Mouse (Mus musculus) neural tube, embryonic 11.5 days (tissue): ENCODE measurements around the gene Selenow. TPM values are rescaled to one million over a fixed set of nuclear protein-coding genes. Genes with fewer than 3 reads are reported as not detected.
A peak's percentile ranks its signal among the peaks of the same experiment; 100 is the strongest.

Source experiments
- ATAC-seq: fragments of 200-750 bp; cut with Nextera tagmentation; 2 replicates; pipeline ENCODE4 v1.8.0; 2017; ENCODE audit warnings: moderate number of reproducible peaks, mild to moderate bottlenecking, moderate TSS enrichment, moderate library complexity; ENCODE audit not compliant: insufficient read depth, low FRiP score, low TSS enrichment
- DNase-seq: peaks from one replicate; pipeline ENCODE4 v3.0.0-alpha.2; 2015; ENCODE audit warnings: low spot score
- H3K27ac ChIP-seq: fragments of 300-500 bp; sonication (generic); 2 replicates; pipeline ENCODE4 v1.5.1; 2014; ENCODE audit warnings: low read depth, mild to moderate bottlenecking, low read length
- H3K27me3 ChIP-seq: fragments of 300-500 bp; sonication (generic); 2 replicates; pipeline ENCODE4 v1.6.1; 2014; ENCODE audit warnings: mild to moderate bottlenecking, low read length, mixed read lengths; ENCODE audit not compliant: control insufficient read depth, insufficient read depth
- H3K36me3 ChIP-seq: fragments of 300-500 bp; sonication (generic); 2 replicates; pipeline ENCODE4 v1.6.1; 2014; ENCODE audit warnings: mild to moderate bottlenecking, low read length, moderate library complexity, mixed read lengths; ENCODE audit not compliant: control insufficient read depth, insufficient read depth
- H3K4me1 ChIP-seq: fragments of 300-500 bp; sonication (generic); 2 replicates; pipeline ENCODE4 v1.6.1; 2014; ENCODE audit warnings: low read length, mixed read lengths; ENCODE audit not compliant: control insufficient read depth, insufficient read depth
- H3K4me2 ChIP-seq: fragments of 300-500 bp; sonication (generic); 2 replicates; pipeline ENCODE4 v1.6.1; 2014; ENCODE audit warnings: low read depth, mild to moderate bottlenecking, moderate library complexity
- H3K4me3 ChIP-seq: fragments of 300-500 bp; sonication (generic); 2 replicates; pipeline ENCODE4 v1.5.1; 2014; ENCODE audit warnings: low read depth, low read length
- H3K9ac ChIP-seq: fragments of 300-500 bp; sonication (generic); 2 replicates; pipeline ENCODE4 v1.6.1; 2014; ENCODE audit warnings: mild to moderate bottlenecking, low read length
- H3K9me3 ChIP-seq: fragments of 300-500 bp; sonication (generic); 2 replicates; pipeline ENCODE4 v1.6.1; 2016; ENCODE audit warnings: low read length; ENCODE audit not compliant: control insufficient read depth
- WGBS: fragments of 180-500 bp; shearing (Covaris S2); extraction: QIAGEN DNeasy Blood & Tissue Kit; methylation state at CpG from one replicate; pipeline ENCODE4 v1.1.7; 2014; 5-methylcytosine and 5-hydroxymethylcytosine counted together
- polyA plus RNA-seq: library from polyadenylated mRNA; unstranded; fragments of >200 nt; fragmentation: Nextera tagmentation; extraction: Ambion mirVana; gene quantifications from 2 replicates; pipeline ENCODE4 v1.2.1, GENCODE M21; 2014

Gene Selenow
- polyA plus RNA-seq, 1 experiment from 2014 or later = 923 TPM

DNA sequence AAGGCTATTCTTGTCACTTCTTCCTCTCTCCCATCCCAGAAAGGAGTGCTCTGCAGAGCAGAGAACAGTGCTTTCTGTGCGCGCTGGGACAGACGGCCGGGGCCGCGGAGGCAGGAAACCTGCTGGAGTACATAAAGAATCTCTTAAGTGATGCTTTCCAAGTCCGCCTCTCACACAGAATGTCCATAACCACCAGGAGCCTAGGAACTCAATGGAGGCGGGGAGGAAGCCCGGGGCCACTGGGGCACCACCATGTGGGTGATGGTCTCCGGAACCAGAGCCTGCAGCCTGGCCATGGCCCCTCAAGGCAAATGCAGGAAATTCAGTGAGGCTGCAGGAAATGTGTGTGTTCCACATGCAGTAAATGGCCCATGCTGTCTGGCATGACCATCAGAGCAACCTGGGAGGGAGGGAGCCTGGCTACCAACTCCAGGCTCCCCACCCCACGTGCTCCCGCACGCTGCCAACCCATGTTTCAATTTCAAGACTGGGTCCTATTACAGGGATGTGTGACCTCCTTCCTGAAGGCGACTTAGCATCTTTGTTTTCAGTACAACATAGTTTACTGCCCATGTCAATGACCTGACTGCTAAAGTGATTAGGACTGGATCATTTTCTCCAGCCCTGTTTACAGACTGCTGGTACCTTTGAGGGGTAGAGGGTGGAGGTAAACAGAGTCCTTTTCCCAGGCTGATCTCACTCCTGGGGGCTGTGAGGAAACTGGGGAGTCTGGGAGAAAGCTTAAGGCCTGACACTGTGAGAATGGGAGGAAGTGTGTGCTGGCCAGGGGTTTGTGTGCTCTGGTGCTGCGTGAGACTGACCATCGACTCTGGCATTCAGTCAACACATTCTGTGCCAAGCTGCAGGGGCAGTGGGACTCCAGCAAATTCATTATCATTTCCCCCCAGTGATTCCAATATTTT is 11.5 kb upstream of the Selenow start:
- H3K9me3 ChIP-seq = no peaks in the 10 kb centered on the region
- H3K4me1 ChIP-seq = no peaks in the 10 kb centered on the region
- WGBS = 49% methylated on average over 16 of the region's 16 CpGs
- H3K36me3 ChIP-seq = peaks cover 17% of the 10 kb centered on the region
- no peak overlapping the region for H3K27ac ChIP-seq
- H3K4me2 ChIP-seq = no peak overlapping the region
- H3K4me3 ChIP-seq = no peak overlapping the region
- no peaks in the 10 kb centered on the region for H3K27me3 ChIP-seq
- ATAC-seq (no peak), DNase-seq (no peak)
- no peak overlapping the region for H3K9ac ChIP-seq

DNA sequence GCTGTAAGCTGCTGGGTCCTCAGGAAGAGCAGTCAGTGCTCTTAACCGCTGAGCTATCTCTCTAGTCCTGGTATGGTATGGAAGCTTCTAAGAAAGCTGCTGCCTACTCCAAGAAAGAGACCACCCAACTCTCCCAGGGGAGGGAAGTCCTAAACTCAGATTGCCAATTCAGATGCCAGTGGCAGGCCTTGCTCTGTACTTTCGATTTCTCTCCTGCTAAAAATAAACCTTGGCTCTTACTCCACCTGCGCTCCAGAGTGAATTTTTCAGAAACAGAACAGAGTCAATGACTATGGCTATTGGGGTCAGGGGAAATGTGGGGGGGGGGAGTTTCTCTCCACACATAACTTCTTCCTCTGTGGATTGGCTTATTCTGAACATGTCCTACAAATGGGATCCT is 9.4 kb upstream of the Selenow start:
- H3K27ac ChIP-seq = no peak overlapping the region
- ATAC-seq (no peak), DNase-seq (no peak)
- no peak overlapping the region for H3K4me2 ChIP-seq
- H3K4me1 ChIP-seq = no peaks in the 10 kb centered on the region
- WGBS = 84% methylated on average over 3 of the region's 3 CpGs
- no peaks in the 10 kb centered on the region; the same call in none of the 2 replicates for H3K36me3 ChIP-seq
- H3K27me3 ChIP-seq = no peaks in the 10 kb centered on the region
- no peaks in the 10 kb centered on the region for H3K9me3 ChIP-seq
- H3K9ac ChIP-seq = no peak overlapping the region
- H3K4me3 ChIP-seq = no peak overlapping the region

DNA sequence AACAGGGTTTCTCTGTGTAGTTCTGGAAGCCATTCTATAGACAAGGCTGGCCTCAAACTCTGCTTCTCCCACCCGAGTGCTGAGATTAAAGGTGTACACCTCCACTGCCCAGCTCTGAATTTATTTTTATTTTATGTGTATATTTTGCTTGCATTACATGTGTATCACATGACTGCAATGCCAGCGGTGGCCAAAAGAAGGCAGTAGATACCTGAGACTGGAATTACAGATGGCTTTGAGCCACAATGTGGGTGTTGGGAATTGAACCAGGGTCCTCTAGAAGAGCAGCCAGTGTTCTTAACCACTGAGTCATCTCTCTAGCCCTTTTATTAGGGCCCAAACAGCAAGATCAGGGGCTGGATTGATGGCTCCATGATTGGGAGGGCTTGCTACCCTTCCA is 8.3 kb upstream of the Selenow start:
- WGBS = 57% methylated on average over 2 of the region's 2 CpGs
- H3K27ac ChIP-seq = no peak overlapping the region
- H3K36me3 ChIP-seq = no peaks in the 10 kb centered on the region; the same call in 1 of the 2 replicates

DNA sequence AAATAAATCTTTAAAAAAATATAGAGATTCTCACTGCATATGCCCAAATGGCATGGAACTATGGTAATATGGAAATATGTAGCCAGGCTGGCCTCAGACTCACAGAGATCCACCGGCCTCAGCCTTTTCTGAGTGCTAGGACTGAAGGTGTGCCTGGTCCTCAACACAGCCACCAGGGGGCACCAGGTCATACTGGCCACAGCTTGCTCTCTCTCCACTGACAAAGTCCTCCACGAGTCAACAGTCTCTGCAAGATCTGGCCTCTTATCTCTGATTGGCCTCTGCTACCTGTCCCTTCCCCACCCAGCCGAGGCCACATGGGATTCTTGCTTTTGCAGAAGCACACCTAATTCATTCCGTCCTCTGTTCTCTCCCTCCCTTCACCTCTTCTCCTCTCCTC is 7.7 kb upstream of the Selenow start:
- Histone ChIP-seq H3K4me3 (no peak overlapping the region), H3K27ac (no peak overlapping the region), H3K9me3 (no peaks in the 10 kb centered on the region), H3K9ac (no peak overlapping the region), H3K36me3 (no peaks in the 10 kb centered on the region; the same call in 1 of the 2 replicates), H3K27me3 (no peaks in the 10 kb centered on the region), H3K4me1 (no peaks in the 10 kb centered on the region), H3K4me2 (no peak overlapping the region)
- WGBS = 38% methylated on average over 4 of the region's 4 CpGs
- DNase-seq (peak; percentile 39), ATAC-seq (no peak)

More for the DNA sequence above, 8.3 kb upstream of the Selenow start:
- Histone ChIP-seq H3K4me3 (no peak overlapping the region), H3K27me3 (no peaks in the 10 kb centered on the region), H3K4me1 (no peaks in the 10 kb centered on the region), H3K9me3 (no peaks in the 10 kb centered on the region), H3K9ac (no peak overlapping the region), H3K4me2 (no peak overlapping the region)
- ATAC-seq = no peak
- DNase-seq = no peak

DNA sequence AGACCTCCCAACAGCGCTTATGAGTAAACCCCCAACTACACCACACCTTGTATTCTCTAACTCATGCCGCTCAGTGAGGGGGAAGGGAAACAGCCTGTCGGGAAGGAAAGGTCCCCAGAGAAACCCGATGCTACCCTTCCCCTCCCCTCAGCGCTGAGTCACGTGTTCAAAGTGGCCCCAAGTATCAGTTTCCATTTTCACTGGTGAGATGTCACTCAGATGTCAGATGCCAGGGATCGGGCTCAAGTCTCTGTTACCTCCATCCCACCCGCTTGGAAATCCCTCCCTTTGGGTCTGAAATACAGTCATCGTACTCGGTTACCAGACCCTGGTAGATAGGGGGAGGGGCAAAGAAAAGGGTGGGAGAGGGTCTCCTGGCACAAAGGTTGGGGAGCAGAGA is 406 bp downstream of the Selenow start:
- ATAC-seq (peak; percentile 66), DNase-seq (peak; percentile 66)
- peak overlapping the region; percentile 53; the same call in 1 of the 2 replicates for H3K27ac ChIP-seq
- H3K9me3 ChIP-seq = no peaks in the 10 kb centered on the region
- H3K4me1 ChIP-seq = peaks cover 17% of the 10 kb centered on the region
- H3K27me3 ChIP-seq = no peaks in the 10 kb centered on the region
- H3K9ac ChIP-seq = peak overlapping the region; percentile 79
- WGBS = under 1% methylated on average over 10 of the region's 10 CpGs
- peak overlapping the region; percentile 81 for H3K4me2 ChIP-seq
- peak overlapping the region; percentile 55 for H3K4me3 ChIP-seq
- H3K36me3 ChIP-seq = peaks cover 13% of the 10 kb centered on the region

DNA sequence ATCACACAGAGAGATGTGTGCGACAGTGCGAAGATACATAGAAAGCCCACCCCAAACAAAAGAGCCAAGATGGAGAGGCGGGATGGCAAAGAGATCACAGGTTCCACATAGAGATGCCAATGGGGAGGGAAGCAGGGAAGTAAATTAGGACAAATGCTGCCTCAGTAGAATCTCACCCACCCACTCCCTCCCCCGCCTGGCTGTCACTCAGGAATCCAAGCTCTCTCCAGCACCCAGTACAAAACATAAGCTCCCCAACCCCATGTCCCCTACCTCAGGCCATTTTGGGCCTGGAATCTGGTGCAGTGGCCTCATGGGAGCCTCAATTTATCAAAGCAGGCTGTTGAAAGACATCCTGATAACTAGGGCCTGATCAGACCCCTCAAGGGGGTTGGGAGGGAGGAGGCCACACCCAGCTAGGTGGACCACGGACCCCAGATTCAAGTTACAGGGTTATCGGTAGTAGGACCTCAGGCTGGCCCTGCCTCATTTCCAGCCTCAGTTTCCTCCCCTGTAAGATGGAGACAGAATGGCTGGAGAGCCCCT is 1.5 kb downstream of the Selenow start:
- 94% methylated on average over 6 of the region's 6 CpGs for WGBS
- Histone ChIP-seq H3K36me3 (peaks cover 13% of the 10 kb centered on the region), H3K4me2 (peak overlapping the region; percentile 81), H3K4me3 (peak overlapping the region; percentile 55), H3K4me1 (peaks cover 17% of the 10 kb centered on the region), H3K9ac (no peak overlapping the region), H3K9me3 (no peaks in the 10 kb centered on the region), H3K27me3 (no peaks in the 10 kb centered on the region), H3K27ac (no peak overlapping the region)
- ATAC-seq (no peak), DNase-seq (no peak)

DNA sequence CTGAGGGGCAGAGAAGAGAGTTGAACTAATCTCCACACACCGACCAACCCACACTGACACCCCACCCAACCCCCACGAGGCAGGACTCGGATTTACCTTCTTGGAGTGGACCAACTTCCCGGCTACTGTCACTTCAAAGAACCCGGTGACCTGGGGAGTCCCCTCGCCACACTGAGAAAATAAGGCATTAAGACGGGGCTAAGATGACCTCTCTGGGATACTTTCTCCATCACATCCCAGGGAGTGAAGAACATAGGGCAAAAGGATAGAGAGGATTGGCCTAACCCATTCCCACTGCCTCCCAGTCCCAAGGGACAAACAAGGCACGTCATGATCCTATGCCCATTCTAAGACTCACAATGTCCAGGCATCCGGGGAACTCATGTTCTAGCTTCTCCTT is 2.3 kb downstream of the Selenow start:
- Histone ChIP-seq H3K9me3 (no peaks in the 10 kb centered on the region), H3K4me1 (peaks cover 17% of the 10 kb centered on the region), H3K27me3 (no peaks in the 10 kb centered on the region), H3K36me3 (peaks cover 13% of the 10 kb centered on the region), H3K4me3 (no peak overlapping the region), H3K4me2 (peak overlapping the region; percentile 81), H3K9ac (no peak overlapping the region), H3K27ac (no peak overlapping the region)
- ATAC-seq (no peak), DNase-seq (no peak)
- WGBS = 94% methylated on average over 9 of the region's 9 CpGs

DNA sequence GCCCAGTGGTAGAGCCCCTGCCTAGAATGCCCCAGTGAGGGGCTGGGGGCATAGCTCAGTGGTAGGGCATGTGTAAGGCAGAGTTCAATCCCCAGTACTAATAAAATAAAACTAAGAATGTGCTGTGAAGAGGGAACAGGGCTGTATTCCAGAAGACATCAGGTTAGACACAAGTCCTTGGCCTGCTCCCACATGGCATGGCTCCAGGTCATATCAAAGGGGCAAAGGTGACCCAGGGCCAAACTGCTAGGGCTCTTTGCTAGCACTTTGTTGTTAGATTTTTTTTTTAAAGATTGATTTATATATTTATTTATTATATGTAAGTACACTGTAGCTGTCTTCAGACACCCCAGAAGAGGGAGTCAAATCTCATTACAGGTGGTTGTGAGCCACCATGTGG is 3.8 kb downstream of the Selenow start:
- Histone ChIP-seq H3K4me3 (no peak overlapping the region), H3K9ac (no peak overlapping the region), H3K27me3 (no peaks in the 10 kb centered on the region), H3K4me1 (peaks cover 17% of the 10 kb centered on the region), H3K9me3 (no peaks in the 10 kb centered on the region), H3K4me2 (no peak overlapping the region), H3K27ac (no peak overlapping the region), H3K36me3 (peaks cover 13% of the 10 kb centered on the region)
- no peak for DNase-seq
- ATAC-seq = no peak

DNA sequence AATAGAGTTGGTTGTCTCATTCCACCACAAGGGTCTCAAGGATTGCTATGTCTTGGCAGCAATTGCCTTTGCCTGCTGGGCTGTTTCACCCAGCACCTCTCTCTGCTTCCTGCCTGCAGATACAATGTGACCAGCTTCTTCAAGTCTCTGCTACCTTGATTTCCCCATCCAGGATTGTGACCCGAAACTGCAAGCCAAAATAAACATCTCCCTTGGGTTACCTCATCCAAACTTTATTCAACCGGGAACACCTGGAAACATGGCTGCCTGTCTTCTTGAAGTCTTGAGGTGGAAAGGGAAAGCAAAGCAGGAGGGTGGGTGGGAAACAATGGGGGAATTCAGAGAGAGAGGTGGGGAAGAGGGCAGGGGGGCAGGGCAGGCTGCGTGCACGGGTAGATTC is 5.2 kb downstream of the Selenow start:
- 90% methylated on average over 4 of the region's 4 CpGs for WGBS
- ATAC-seq = no peak
- Histone ChIP-seq H3K27ac (no peak overlapping the region), H3K4me3 (no peak overlapping the region), H3K4me1 (peaks cover 12% of the 10 kb centered on the region), H3K36me3 (peaks cover 13% of the 10 kb centered on the region), H3K9me3 (no peaks in the 10 kb centered on the region), H3K9ac (no peak overlapping the region), H3K27me3 (no peaks in the 10 kb centered on the region), H3K4me2 (no peak overlapping the region)
- no peak for DNase-seq
